Mouse (Mus musculus) embryonic facial prominence, embryonic 11.5 days (tissue): ENCODE results near the gene Lefty2. TPM values are rescaled to one million over a fixed set of nuclear protein-coding genes. Genes with fewer than 3 reads are reported as not detected.

Experiments used
- ATAC-seq: fragments of 200-750 bp; cut with Nextera tagmentation; replicated peaks from 2 replicates; pipeline ENCODE4 v1.8.0; 2017; ENCODE audit warnings: low read depth; ENCODE audit not compliant: insufficient number of reproducible peaks, low FRiP score, low TSS enrichment
- DNase-seq: peaks from one replicate; pipeline ENCODE4 v3.0.0-alpha.2; 2015; ENCODE audit warnings: low spot score
- H3K27ac ChIP-seq: fragments of 300-500 bp; sonication (generic); replicated peaks from 2 replicates; pipeline ENCODE4 v1.5.1; 2014; ENCODE audit warnings: mild to moderate bottlenecking, low read depth, low read length, control low read depth
- H3K27me3 ChIP-seq: fragments of 300-500 bp; sonication (generic); 2 replicates; pipeline ENCODE4 v1.6.1; 2014; ENCODE audit warnings: mild to moderate bottlenecking, low read length, moderate library complexity, mixed read lengths; ENCODE audit not compliant: control insufficient read depth, insufficient read depth
- H3K36me3 ChIP-seq: fragments of 300-500 bp; sonication (generic); replicated peaks from 2 replicates; pipeline ENCODE4 v1.6.1; 2014; ENCODE audit warnings: low read depth, mild to moderate bottlenecking, low read length, moderate library complexity, mixed read lengths; ENCODE audit not compliant: control insufficient read depth, insufficient read depth
- H3K4me1 ChIP-seq: fragments of 300-500 bp; sonication (generic); 2 replicates; pipeline ENCODE4 v1.6.1; 2014; ENCODE audit warnings: low read length, mixed read lengths; ENCODE audit not compliant: control insufficient read depth, insufficient read depth
- H3K4me2 ChIP-seq: fragments of 300-500 bp; sonication (generic); 2 replicates; pipeline ENCODE4 v1.6.1; 2014; ENCODE audit warnings: low read depth, mild to moderate bottlenecking, control low read depth, low read length, moderate library complexity
- H3K4me3 ChIP-seq: fragments of 300-500 bp; sonication (generic); 2 replicates; pipeline ENCODE4 v1.5.1; 2014; ENCODE audit warnings: low read depth, low read length, control low read depth
- H3K9ac ChIP-seq: fragments of 300-500 bp; sonication (generic); replicated peaks from 2 replicates; pipeline ENCODE4 v1.6.1; 2014; ENCODE audit warnings: mild to moderate bottlenecking, control low read depth, low read length
- H3K9me3 ChIP-seq: fragments of 300-500 bp; sonication (generic); replicated peaks from 2 replicates; pipeline ENCODE4 v1.6.1; 2016; ENCODE audit warnings: mild to moderate bottlenecking, low read length, inconsistent platforms, mixed read lengths; ENCODE audit not compliant: control insufficient read depth
- WGBS: fragments of 180-500 bp; shearing (Covaris S2); extraction: QIAGEN DNeasy Blood & Tissue Kit; methylation state at CpG from one replicate; pipeline ENCODE4 v1.1.7; 2014; 5-methylcytosine and 5-hydroxymethylcytosine counted together
- polyA plus RNA-seq: library from polyadenylated mRNA; unstranded; fragments of >200 nt; fragmentation: Nextera tagmentation; extraction: Ambion mirVana; gene quantifications from 2 replicates; pipeline ENCODE4 v1.2.1, GENCODE M21; 2014

Gene Lefty2
- polyA plus RNA-seq, result 0.08 TPM in 1 of 2 replicates, not detected in the other

DNA sequence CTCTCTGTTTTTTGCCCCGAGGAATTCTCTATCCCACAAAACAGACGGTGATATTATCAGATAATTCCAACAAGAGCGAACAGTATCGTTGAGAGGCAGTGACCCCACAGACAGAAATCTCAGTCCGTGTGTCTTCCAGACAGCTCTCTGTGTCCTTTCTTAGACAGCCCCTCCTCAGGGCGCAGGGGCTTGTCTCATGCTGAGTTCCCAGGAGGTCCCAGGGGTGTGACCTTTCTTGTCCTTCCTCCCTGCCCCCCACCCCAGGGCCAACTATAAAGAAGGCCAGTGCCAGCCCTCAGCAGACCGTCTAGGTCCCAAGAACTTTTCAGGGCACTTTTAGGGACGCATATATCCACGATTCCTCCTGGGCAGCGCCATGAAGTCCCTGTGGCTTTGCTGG, at the start of gene Lefty2:
Gene Lefty2, plus strand, starts transcription at position 301 of the 400 bp plus-strand sequence.
- 57% methylated on average over 10 of the region's 10 CpGs for WGBS
- peaks cover 2% of the 10 kb centered on the region for H3K4me1 ChIP-seq
- DNase-seq, result no peak
- H3K27me3 ChIP-seq, result peaks cover 10% of the 10 kb centered on the region
- H3K4me2 ChIP-seq, result no peak within 1 kb of the TSS
- no peak within 1 kb of the TSS for H3K4me3 ChIP-seq
- H3K27ac ChIP-seq, result no peak within 1 kb of the TSS
- no peaks in the 10 kb centered on the region for H3K36me3 ChIP-seq
- ATAC-seq, result no peak
- no peak within 1 kb of the TSS for H3K9ac ChIP-seq
- no peaks in the 10 kb centered on the region for H3K9me3 ChIP-seq

DNA sequence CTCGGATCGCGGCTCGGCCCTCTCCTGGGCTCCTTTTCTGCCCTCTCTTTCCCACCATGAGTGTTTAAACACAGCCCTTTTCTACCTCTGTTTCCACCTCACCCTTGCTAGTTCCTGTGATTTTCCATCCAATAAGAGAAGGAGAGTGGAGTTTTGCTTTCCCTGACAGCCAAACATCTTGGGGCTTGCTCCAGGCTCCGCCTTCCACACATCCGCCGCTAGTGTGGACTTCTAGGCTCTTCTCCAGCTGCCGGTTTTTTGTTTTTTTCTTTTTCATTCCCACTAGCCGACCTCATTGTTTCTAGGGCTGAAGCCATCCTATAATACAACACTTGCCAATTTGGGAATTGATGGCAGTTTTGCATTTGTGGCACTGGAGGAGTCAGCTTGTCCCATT, 44.8 kb upstream of the Lefty2 start:
- H3K9ac ChIP-seq, result peak overlapping the region; percentile 57
- peak overlapping the region; percentile 21 for H3K4me3 ChIP-seq
- H3K27me3 ChIP-seq, result no peaks in the 10 kb centered on the region
- DNase-seq (peak; percentile 85), ATAC-seq (0 out of 2 replicates have a peak, but pooled peaks have one; percentile 21)
- no peaks in the 10 kb centered on the region for H3K36me3 ChIP-seq
- H3K4me1 ChIP-seq, result no peaks in the 10 kb centered on the region; the same call in 1 of the 2 replicates
- H3K4me2 ChIP-seq, result peak overlapping the region; percentile 42
- peak overlapping the region; percentile 81 for H3K27ac ChIP-seq
- WGBS, result under 1% methylated on average over 9 of the region's 9 CpGs
- H3K9me3 ChIP-seq, result no peaks in the 10 kb centered on the region

DNA sequence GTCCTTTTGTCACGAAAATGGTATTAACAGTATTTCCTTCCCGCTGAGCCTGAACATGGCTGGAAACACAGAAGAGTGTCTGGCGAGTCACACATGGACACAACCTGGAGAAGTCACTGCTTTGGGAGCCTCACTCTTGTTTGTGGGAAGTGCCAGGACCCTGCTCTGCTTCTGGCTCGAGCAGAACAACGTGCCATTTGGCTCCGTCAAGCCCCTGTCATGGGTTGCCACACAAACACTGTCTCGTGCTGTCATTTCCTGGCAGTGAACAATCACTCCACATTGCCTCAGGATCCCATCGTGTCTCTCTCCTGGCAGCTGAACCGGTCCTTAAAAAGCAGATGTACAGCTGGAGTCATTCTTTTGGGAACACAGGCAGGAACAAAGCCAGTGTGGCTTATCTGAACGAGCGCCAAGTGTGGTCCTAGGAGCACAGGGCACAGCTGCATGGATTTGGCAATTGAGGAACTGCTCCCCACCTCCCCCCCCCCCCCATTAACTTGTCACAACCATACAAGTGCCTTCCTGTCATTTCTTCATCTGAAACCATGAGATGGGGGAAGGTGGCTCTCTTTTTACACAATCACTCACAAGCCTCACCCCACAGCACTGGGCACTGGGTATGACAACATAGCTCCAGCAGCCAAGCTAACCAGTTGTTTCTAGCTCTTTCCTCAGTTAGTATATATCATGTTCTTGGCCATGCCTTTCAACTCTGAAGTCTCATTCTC, 44.2 kb upstream of the Lefty2 start:
- DNase-seq, result no peak
- H3K4me2 ChIP-seq, result peak overlapping the region; percentile 42
- WGBS, result 23% methylated on average over 11 of the region's 11 CpGs
- peak overlapping the region; percentile 81 for H3K27ac ChIP-seq
- H3K27me3 ChIP-seq, result no peaks in the 10 kb centered on the region
- H3K4me3 ChIP-seq, result peak overlapping the region; percentile 21
- no peak for ATAC-seq
- H3K36me3 ChIP-seq, result no peaks in the 10 kb centered on the region
- no peaks in the 10 kb centered on the region for H3K9me3 ChIP-seq
- H3K9ac ChIP-seq, result peak overlapping the region; percentile 57
- no peaks in the 10 kb centered on the region; the same call in 1 of the 2 replicates for H3K4me1 ChIP-seq

DNA sequence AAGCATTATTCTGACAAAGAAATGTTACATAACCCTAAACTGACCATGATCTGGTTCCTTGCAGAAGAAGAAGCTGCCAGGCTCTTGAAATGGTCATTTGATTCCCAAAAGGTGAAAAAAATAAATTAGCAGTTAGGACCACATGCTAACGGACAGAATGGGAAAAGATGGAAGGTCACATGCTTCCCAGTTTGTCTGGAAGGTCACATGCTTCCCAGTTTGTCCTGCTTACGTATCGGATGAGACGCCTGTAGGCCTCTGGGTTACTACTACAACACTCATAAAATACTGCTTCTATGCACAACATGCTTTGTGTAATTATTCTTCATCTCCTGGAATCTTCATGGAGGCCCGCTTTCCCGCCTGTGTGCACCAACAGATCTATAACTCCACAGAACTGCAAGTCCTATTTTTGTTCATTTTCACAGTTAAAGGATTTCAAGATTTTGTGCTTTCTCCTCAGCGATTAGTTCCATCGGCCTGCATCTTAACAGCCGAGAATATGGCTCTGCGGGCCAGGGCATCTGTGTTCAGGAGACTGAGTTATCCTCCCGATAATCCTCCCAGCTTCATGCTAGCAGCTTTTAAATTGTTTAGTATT, 43.1 kb upstream of the Lefty2 start:
- Histone ChIP-seq H3K9ac (peak overlapping the region; percentile 72), H3K4me3 (peak overlapping the region; percentile 82; the same call in 1 of the 2 replicates), H3K27me3 (no peaks in the 10 kb centered on the region), H3K36me3 (no peaks in the 10 kb centered on the region), H3K27ac (peak overlapping the region; percentile 96), H3K9me3 (no peaks in the 10 kb centered on the region), H3K4me2 (peak overlapping the region; percentile 72), H3K4me1 (no peaks in the 10 kb centered on the region; the same call in 1 of the 2 replicates)
- peak; percentile 37 for DNase-seq
- WGBS, result 38% methylated on average over 11 of the region's 11 CpGs
- ATAC-seq, result no peak

DNA sequence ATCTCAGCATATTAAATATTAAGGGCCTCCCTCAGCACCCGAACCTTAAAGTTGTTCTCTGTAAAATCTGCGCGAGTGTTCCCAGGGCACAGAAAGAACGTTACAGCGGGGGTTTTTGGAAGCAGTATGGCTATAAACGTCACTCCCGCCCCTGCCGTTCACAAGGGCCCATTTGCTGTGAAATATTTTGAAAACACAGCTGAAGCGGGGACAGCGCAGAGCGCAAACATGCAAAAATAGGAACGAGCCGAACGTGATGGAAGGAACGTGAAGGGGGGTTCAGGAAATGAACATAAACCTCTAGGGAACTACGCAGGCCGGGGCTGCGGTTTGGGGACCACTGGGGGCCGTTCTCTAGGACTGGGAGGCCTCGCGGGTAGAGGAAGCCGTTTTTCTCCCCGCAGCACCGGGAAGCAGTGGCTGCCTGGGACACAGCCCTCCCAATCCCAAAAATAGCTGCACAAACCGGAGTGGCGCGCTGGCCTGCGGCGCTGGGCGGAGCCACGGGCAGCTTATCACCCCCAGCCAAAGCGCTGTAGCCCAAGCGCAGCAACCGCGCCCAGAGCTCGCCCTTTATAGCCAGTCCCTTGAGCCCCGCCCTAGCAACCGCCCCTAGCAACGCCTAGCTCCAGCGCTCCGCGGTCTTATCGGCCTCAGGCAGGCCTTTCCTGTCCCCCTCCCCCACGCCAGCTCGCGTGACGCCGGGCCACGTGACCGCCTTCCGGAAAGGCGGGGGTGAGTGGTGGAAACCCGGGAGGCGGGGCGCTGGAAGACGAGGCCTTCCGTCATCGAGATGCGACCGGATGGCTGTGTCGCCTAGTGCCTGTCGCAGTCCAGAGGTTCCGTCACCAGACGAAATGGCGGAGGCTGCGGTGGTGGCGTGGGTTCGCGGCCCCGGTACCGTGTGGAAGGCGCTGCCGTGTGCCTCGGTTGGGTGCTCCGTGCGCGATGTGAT, 42.3 kb upstream of the Lefty2 start, which contains the start of gene Sde2:
Gene Sde2, plus strand, starts transcription at position 812 of the 955 bp plus-strand sequence.
- peak within 1 kb of the TSS; percentile 72 for H3K4me2 ChIP-seq
- no peaks in the 10 kb centered on the region for H3K9me3 ChIP-seq
- DNase-seq, result peak; percentile 100
- under 1% methylated on average over 77 of the region's 77 CpGs for WGBS
- ATAC-seq, result peak; percentile 99
- peak within 1 kb of the TSS; percentile 96 for H3K27ac ChIP-seq
- no peaks in the 10 kb centered on the region for H3K36me3 ChIP-seq
- peak within 1 kb of the TSS; percentile 80 for H3K9ac ChIP-seq
- no peaks in the 10 kb centered on the region for H3K27me3 ChIP-seq
- H3K4me1 ChIP-seq, result no peaks in the 10 kb centered on the region; the same call in 1 of the 2 replicates
- peak within 1 kb of the TSS; percentile 82 for H3K4me3 ChIP-seq

DNA sequence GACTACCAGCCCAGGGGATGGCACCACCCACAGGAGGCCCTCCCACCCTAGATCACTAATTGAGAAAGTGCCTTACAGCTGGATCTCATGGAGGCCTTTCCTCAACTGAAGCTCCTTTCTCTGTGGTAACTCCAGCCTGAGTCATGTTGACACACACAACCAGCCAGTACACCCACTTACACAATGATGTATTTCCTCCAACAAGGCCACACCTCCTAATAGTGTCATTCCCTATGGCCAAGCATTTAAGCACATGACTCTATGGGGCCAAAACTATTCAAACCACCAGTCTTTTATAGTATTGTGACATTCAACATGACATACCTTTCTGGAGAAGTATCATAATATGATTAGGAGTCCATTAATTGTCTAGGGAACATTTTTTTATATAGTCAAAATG, 34.1 kb upstream of the Lefty2 start:
- Histone ChIP-seq H3K4me2 (no peak overlapping the region), H3K4me3 (no peak overlapping the region), H3K9ac (no peak overlapping the region), H3K27ac (no peak overlapping the region), H3K27me3 (no peaks in the 10 kb centered on the region), H3K9me3 (no peaks in the 10 kb centered on the region), H3K4me1 (no peaks in the 10 kb centered on the region), H3K36me3 (peaks cover 14% of the 10 kb centered on the region)
- no peak for ATAC-seq
- no peak for DNase-seq

DNA sequence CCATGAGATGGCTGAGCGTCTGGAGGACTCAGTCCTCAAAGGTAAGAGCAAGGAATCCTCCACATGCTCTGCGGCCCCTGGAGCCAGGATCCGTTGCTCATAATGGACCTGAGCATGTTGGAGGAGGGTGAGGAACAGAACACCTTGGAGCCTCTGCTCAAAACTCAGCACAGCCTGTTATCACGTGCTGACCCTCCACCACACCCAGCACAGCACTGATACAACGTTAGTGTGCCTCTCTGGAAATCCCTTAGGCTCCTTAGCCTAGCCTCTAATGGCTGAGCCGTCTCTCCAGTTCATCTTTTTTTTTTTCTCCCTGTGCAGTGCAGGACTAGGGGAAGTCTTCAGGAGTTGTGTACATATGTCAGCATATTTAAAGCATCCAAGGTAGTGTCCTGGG, 32.9 kb upstream of the Lefty2 start:
- H3K27ac ChIP-seq, result no peak overlapping the region
- H3K4me3 ChIP-seq, result no peak overlapping the region
- no peaks in the 10 kb centered on the region for H3K9me3 ChIP-seq
- no peak for ATAC-seq
- DNase-seq, result no peak
- H3K27me3 ChIP-seq, result no peaks in the 10 kb centered on the region
- H3K36me3 ChIP-seq, result peaks cover 14% of the 10 kb centered on the region
- WGBS, result 83% methylated on average over 6 of the region's 6 CpGs
- no peak overlapping the region for H3K9ac ChIP-seq
- no peaks in the 10 kb centered on the region for H3K4me1 ChIP-seq
- H3K4me2 ChIP-seq, result no peak overlapping the region
